Mouse (Mus musculus) G1E (cell line): ENCODE measurements around the gene Acadvl. TPM values are rescaled to one million over a fixed set of nuclear protein-coding genes. Genes with fewer than 3 reads are reported as not detected.
A peak's percentile ranks its signal among the peaks of the same experiment; 100 is the strongest.

Source experiments
- ATAC-seq: 2 replicates; pipeline ENCODE4 v1.8.0; 2016; ENCODE audit warnings: mild to moderate bottlenecking; ENCODE audit not compliant: insufficient number of reproducible peaks, poor library complexity, low FRiP score, severe bottlenecking; ENCODE audit errors: extremely low read depth
- DNase-seq: peaks from one replicate; pipeline ENCODE4 v3.0.0; 2012; ENCODE audit warnings: low spot score
- H3K27me3 ChIP-seq: 2 replicates; pipeline ENCODE4 v1.6.1; 2012; ENCODE audit warnings: mild to moderate bottlenecking, low read length, inconsistent platforms; ENCODE audit not compliant: insufficient read depth
- H3K36me3 ChIP-seq: replicated peaks from 2 replicates; pipeline ENCODE3; 2012; ENCODE audit warnings: mild to moderate bottlenecking, inconsistent platforms
- H3K4me1 ChIP-seq: 2 replicates; pipeline ENCODE4 v1.6.1; 2012; ENCODE audit warnings: low read depth, low read length, inconsistent platforms, mixed read lengths; ENCODE audit not compliant: insufficient read depth
- H3K4me3 ChIP-seq: 2 replicates; pipeline ENCODE4 v1.5.1; 2012; ENCODE audit warnings: low read depth, mild to moderate bottlenecking, inconsistent platforms, low read length, moderate library complexity, mixed read lengths
- H3K9me3 ChIP-seq: replicated peaks from 2 replicates; pipeline ENCODE4 v1.6.1; 2012; ENCODE audit warnings: inconsistent platforms
- CTCF ChIP-seq: IDR thresholded peaks from 2 replicates; pipeline ENCODE4 v1.5.1; 2012; ENCODE audit warnings: low read depth, low read length, inconsistent platforms, mixed read lengths
- GATA1 ChIP-seq: IDR thresholded peaks from 2 replicates; pipeline ENCODE4 v1.6.1; 2012; ENCODE audit warnings: borderline replicate concordance, low read length, inconsistent platforms, mixed read lengths
- GATA2 ChIP-seq: IDR thresholded peaks from 2 replicates; pipeline ENCODE4 v1.6.1; 2012; ENCODE audit warnings: low read depth, low read length, inconsistent platforms, borderline replicate concordance
- POLR2AphosphoS5 ChIP-seq: IDR thresholded peaks from 2 replicates; pipeline ENCODE4 v1.6.1; 2012; ENCODE audit warnings: low read depth, low read length, inconsistent platforms; ENCODE audit not compliant: insufficient replicate concordance
- TAL1 ChIP-seq: conservative IDR thresholded peaks from 2 replicates; pipeline ENCODE4 v1.6.1; 2012; ENCODE audit warnings: low read depth, low read length, inconsistent platforms, mixed read lengths
- polyA plus RNA-seq: library from polyadenylated mRNA; stranded (reverse); fragments of >175 nt; gene quantifications from 2 replicates; pipeline ENCODE4 v1.2.3, GENCODE M21; 2012
- total RNA-seq, 2 experiments: library from RNA; stranded (forward) in 1 of 2; stranded (reverse) in 1 of 2; fragments of 200-1000 nt in 1 of 2; fragments of >200 nt in 1 of 2; fragmentation: Nextera tagmentation in 1 of 2; gene quantifications; 2 replicates each; pipeline ENCODE4 v1.2.3; 2014 to 2017

Gene Acadvl
- total and polyA plus RNA-seq, 3 experiments = 16.3 to 31.7 (median 16.3) TPM

DNA sequence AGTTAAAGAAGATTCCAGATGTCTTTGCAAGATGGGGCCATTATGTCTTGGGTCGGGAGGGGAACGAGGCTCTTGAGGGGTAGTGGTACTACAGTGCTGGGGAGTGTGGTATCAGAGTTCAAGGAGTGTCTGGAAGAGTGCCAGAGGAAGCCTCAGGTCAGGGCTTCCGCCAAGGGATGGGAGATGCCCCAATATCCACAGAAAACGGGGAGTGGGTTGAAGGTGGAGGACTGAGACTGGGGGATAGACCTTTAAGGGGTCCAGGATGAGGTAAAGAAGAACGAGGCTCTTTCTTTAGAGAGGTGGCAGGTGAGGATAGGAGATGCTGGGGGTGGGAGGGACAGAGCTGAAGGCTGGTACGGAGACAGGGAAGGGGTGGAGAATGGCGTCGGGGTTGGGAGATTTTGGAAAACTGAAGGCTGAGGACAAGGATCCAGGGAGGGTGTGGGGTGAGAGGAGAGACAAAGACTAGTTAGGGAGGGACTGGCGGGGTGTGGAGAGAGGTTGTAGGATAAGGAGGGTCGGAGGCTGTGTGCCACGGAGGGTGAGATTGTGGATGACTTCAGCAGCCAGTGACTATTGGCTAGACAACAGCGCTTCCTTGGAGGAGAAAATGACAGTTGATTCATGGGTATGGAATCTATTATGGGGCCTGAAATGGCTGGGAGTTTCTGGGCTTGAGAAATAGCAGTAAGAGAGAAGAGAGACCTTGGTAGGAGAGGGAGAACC lies 13.4 kb upstream of the Acadvl start:
- H3K4me1 ChIP-seq = peaks cover 34% of the 10 kb centered on the region
- no peak for TF ChIP-seq POLR2AphosphoS5
- TF ChIP-seq CTCF = no peak
- no peak for TF ChIP-seq TAL1
- no peak for TF ChIP-seq GATA1
- no peak for TF ChIP-seq GATA2
- H3K27me3 ChIP-seq = peaks cover 64% of the 10 kb centered on the region
- ATAC-seq (no peak), DNase-seq (no peak)
- no peak overlapping the region for H3K4me3 ChIP-seq
- H3K36me3 ChIP-seq = peaks cover 13% of the 10 kb centered on the region
- H3K9me3 ChIP-seq = no peaks in the 10 kb centered on the region

DNA sequence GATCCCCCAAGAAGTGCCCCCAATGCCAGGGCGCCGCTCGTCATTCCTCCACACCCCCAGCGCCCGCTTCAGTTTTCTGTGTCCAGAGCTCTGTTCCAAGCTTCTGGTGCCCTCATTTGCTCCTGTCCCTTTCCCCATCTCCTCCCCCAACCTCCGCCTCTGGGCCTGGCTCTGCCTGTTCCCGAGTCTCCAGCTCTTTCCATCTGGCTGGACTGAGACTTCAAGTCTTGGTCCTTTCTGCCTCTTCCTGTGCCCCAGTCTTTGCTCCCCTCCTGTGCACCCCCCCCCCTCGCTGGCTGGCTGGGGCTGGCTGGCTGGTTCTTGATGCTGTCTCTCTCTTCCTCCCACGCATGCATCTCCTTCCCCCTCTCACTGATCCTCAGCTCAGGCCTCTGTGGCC lies 12.2 kb upstream of the Acadvl start:
- Histone ChIP-seq H3K9me3 (no peaks in the 10 kb centered on the region), H3K4me3 (no peak overlapping the region; the same call in 1 of the 2 replicates), H3K27me3 (peaks cover 67% of the 10 kb centered on the region), H3K36me3 (peaks cover 13% of the 10 kb centered on the region), H3K4me1 (peaks cover 36% of the 10 kb centered on the region)
- DNase-seq (no peak), ATAC-seq (no peak)
- TF ChIP-seq GATA2 = no peak
- no peak for TF ChIP-seq POLR2AphosphoS5

DNA sequence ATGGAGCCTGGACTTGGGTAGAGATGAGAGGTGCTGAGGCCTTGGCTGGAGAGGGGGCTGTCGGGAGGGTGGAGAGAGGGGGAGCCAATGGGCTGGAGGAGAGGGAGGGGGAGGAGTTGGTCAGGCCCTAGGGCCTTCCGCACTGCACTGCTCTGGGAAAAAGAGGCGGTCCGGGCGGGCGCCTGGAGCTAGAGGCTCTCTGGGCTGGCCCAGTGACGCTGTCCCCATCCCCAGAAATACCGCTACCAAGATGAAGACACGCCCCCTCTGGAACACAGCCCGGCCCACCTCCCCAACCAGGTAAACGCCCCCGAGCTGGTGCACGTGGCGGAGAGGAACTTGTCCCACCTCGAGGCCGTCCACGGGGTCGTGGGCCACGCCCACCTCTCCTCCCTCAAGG lies 11.5 kb upstream of the Acadvl start:
- Histone ChIP-seq H3K4me1 (peaks cover 38% of the 10 kb centered on the region), H3K4me3 (peak overlapping the region; percentile 36; the same call in 1 of the 2 replicates), H3K9me3 (no peaks in the 10 kb centered on the region), H3K36me3 (peaks cover 12% of the 10 kb centered on the region), H3K27me3 (peaks cover 67% of the 10 kb centered on the region)
- DNase-seq = no peak
- no peak for ATAC-seq
- no peak for TF ChIP-seq GATA2
- TF ChIP-seq GATA1 = no peak
- TF ChIP-seq TAL1 = no peak
- TF ChIP-seq POLR2AphosphoS5 = no peak
- TF ChIP-seq CTCF = no peak

DNA sequence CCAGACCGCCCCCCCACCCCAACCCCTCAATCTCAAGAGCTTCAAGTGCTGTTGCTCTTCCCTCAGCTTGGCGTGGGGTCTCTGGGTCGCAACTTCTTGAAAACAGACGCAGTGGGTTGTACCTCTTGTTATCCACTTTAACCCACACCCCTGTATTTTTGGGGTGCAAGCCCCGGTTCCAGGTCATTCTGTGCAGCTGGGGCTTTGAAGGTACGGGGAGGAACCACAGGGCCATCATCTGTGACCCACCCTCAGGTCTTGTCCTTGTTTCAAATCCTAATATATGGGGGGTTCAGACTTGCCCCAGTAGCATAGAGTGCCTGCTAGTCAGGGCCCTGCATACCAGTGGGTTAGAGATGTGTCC lies 8.9 kb upstream of the Acadvl start:
- Histone ChIP-seq H3K4me3 (no peak overlapping the region), H3K9me3 (no peaks in the 10 kb centered on the region), H3K36me3 (no peaks in the 10 kb centered on the region), H3K27me3 (peaks cover 60% of the 10 kb centered on the region), H3K4me1 (peaks cover 55% of the 10 kb centered on the region)
- no peak for DNase-seq
- no peak for ATAC-seq
- TF ChIP-seq POLR2AphosphoS5 (no peak), CTCF (no peak), TAL1 (no peak)

DNA sequence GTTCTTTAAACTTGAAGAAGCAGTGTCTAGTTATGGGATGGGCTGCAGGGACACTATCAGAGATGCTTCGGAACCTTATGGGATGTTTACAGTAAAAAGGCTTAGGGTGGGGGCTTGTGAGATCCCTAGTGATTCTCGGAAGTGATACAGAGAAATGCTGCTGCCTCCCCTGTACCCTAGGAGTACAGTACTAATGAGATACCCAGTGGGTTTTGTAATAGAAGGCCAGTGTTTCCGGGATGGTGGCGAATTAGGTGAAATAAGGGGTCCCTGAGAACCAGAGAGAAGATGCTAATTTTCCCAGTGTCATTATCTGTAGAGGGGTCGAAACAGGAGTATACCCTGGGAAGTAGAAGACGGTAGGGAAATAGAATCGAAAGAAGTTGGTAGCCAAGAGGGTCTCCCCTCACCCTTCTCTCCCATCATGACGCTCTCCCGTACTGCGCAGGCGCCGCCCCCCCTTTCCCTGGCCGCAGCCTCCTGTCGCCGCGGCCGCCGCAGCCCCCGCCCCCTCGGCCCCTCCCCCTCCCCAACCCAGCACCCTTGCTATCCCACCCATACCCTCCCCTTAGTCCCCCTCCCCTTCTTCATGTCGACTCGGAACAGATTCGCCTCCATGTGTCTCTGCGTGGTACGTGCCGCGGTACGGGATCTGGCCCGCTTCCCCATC lies 8.4 kb upstream of the Acadvl start:
- DNase-seq = no peak
- no peaks in the 10 kb centered on the region for H3K9me3 ChIP-seq
- no peak for TF ChIP-seq GATA1
- no peak for TF ChIP-seq POLR2AphosphoS5
- no peak for TF ChIP-seq CTCF
- TF ChIP-seq TAL1 = no peak
- TF ChIP-seq GATA2 = no peak
- ATAC-seq = no peak
- no peaks in the 10 kb centered on the region for H3K36me3 ChIP-seq
- no peak overlapping the region for H3K4me3 ChIP-seq
- peaks cover 55% of the 10 kb centered on the region for H3K4me1 ChIP-seq
- peaks cover 55% of the 10 kb centered on the region for H3K27me3 ChIP-seq

DNA sequence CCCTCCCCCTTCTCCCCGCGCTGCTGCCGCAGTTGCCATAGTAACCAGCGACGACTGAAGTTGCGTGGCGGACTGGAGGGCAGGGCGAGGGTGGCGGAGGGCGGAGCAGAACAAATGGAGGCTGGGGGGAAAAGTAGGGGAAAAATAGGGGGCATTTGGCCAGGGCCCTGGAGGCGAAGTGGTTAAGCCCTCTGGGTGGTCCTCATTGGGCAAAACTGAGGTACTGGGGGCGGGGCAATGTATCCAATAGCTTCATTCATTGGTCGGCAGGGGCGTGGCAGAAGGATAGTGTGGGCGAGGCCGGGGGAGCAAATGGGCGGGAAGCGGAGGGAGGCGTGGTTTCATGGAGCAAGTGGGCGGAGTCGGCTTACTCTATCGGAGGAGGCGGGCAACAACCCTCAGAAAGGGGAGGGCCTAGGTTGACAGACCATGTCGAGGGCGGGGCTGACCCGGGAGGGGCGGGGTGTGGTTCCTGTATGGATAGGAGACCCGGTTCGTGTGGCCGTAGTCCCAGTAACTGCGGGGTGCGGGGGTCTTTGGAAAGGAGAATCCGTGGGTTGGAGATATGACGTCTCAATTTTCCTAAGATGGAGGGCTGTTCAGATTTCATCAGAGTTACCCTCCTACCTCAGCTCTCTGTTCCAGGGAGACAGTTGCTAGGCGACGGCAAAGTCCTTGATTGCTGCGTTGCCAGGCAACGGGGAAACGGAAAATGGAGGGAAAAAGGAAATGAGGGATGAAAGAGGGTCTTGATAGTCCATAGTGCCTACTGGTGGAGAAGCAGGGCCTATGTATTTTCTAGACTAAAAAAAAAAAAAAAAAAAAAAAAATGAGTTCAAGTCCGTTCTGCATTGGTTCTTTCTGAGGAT lies 6.3 kb upstream of the Acadvl start:
- Histone ChIP-seq H3K4me1 (peaks cover 54% of the 10 kb centered on the region), H3K4me3 (peak overlapping the region; percentile 70), H3K36me3 (no peaks in the 10 kb centered on the region), H3K27me3 (peaks cover 37% of the 10 kb centered on the region), H3K9me3 (no peaks in the 10 kb centered on the region)
- peak; percentile 83 for DNase-seq
- no peak for TF ChIP-seq POLR2AphosphoS5
- no peak for TF ChIP-seq TAL1
- TF ChIP-seq CTCF = no peak
- no peak for TF ChIP-seq GATA1
- no peak for TF ChIP-seq GATA2
- peak; percentile 76 for ATAC-seq
